Mouse (Mus musculus): ENCODE measurements around the gene Clybl. TPM values are rescaled to one million over a fixed set of nuclear protein-coding genes. Genes with fewer than 3 reads are reported as not detected.

Clybl gene
- polyA plus RNA-seq, 1 experiment from 2014 or later = 28.6 TPM

DNA sequence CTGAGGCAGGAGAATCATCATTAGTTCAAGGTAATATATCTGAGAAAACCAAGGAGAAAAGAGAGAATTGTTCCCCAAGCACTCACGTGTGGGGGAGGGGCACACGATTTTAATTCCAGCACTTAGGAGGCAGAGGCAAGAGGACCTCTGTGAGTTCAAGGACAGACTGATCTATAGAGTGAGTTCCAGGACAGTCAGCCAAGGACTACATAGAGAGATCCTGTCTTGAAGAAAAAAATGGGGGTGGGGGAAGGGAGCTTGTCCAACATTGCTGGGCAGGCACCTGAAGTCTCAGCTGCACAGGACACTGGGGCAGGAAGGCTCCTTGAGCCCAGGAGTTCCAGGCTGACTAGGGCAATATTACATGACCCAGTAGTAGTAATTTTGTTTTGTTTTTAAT is 233.3 kb downstream of the Clybl start:
- no peak for DNase-seq (ENCODE audit: low spot score)
- Histone ChIP-seq H3K36me3 (peaks cover 4% of the 10 kb centered on the region), H3K4me3 (no peak overlapping the region), H3K9me3 (peaks cover 3% of the 10 kb centered on the region; the same call in 1 of the 2 replicates), H3K27me3 (ENCODE audit: insufficient read depth, poor library complexity, severe bottlenecking) (peaks cover 48% of the 10 kb centered on the region), H3K4me1 (replicated peaks) (peaks cover 30% of the 10 kb centered on the region), H3K27ac (no peak overlapping the region)
- 88% methylated on average over 2 of the region's 2 CpGs for WGBS

DNA sequence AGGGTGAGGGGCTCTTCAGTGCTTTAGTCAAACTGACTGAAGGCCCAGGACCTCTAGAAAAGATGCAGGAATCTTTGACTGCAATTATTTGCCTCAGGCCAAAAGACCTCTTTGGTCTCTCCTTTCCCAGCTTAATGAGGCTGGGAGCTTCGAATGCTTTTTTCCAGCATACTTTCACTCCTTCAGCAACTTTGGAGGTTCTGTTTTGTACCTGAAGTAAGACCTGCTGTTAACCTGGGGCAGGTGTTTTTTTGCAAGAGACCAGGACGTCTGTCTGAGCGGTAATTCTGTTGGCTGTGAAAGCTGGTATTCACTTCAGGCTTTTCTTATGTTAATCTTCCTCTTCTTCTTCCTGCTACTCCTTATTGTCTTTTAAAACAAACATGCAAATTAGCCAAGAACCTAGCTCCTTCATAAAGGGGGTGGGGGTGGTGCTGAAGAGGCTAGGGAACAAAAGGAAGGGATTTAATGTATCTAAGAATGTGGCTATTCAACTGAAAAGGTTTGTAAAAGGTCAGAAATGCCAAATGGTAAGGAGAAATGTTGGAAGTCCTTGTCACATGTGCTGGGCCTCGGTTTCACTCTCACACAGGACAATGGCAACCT is 234.8 kb downstream of the Clybl start:
- Histone ChIP-seq H3K9me3 (peaks cover 3% of the 10 kb centered on the region; the same call in 1 of the 2 replicates), H3K27ac (peak overlapping the region; percentile 64), H3K27me3 (ENCODE audit: insufficient read depth, poor library complexity, severe bottlenecking) (peaks cover 42% of the 10 kb centered on the region), H3K4me3 (no peak overlapping the region), H3K36me3 (peaks cover 4% of the 10 kb centered on the region), H3K4me1 (replicated peaks) (peaks cover 35% of the 10 kb centered on the region)
- WGBS = 17% methylated on average over 4 of the region's 4 CpGs
- DNase-seq (ENCODE audit: low spot score) = no peak

DNA sequence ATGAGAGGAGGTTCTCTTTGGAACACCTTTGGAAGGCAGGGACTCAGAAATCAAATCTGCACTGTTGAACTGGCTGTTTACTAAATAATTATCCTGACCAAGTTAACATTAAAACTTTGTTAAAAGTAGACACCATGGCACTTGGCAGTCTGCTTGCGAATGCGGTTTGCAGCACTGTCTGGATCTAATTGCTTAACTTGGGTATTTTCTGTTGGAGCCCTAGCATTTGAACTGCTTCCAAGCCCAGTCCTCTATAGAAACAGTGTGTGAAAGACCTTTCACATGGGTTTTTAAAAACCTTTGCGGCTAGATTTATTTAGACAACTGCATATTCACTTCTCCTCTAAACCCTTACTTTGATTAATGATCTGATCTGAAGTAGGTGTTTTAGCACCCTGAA is 242.9 kb downstream of the Clybl start:
- H3K9me3 ChIP-seq = no peaks in the 10 kb centered on the region
- H3K4me1 ChIP-seq (replicated peaks) = peaks cover 51% of the 10 kb centered on the region
- H3K27me3 ChIP-seq (ENCODE audit: insufficient read depth, poor library complexity, severe bottlenecking) = peaks cover 23% of the 10 kb centered on the region
- H3K4me3 ChIP-seq = no peak overlapping the region
- DNase-seq (ENCODE audit: low spot score) = no peak
- no peak overlapping the region for H3K27ac ChIP-seq
- WGBS = 93% methylated on average over 3 of the region's 3 CpGs
- H3K36me3 ChIP-seq = no peaks in the 10 kb centered on the region

DNA sequence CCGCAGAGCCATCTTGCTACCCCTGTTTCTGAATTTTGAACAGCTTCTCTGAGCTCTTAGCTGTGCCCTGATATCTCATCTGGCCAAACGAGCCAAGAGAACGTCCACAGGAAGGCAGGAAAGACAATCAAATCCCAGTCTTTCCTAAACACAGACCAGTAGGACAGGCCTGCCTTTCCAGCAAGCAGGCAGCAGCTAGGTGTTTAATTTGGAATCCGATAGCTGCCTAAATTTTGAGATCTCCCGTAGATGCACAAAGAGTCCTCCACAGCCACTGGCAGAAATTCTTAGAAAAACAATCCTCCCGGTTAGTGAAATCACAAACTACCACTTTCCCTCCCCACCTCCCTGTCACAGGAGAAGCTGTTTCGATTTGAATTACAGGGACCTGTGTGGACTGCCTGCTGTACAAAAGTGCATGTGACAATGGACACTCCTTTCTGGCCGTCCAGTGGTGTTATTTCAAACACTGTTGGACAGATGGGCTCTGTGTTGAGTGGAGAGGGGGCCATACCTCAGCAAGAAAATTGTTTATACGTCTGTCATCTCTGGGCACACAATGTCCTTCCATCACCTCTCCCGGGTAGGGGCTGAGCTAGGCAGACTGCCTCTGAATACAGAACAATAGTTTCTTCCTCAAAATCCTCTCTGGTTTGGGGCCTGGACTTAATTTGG is 245.2 kb downstream of the Clybl start:
- H3K27ac ChIP-seq = peak overlapping the region; percentile 72
- 57% methylated on average over 10 of the region's 10 CpGs for WGBS
- no peak for DNase-seq (ENCODE audit: low spot score)
- peaks cover 46% of the 10 kb centered on the region for H3K4me1 ChIP-seq (replicated peaks)
- H3K4me3 ChIP-seq = no peak overlapping the region
- H3K9me3 ChIP-seq = no peaks in the 10 kb centered on the region
- H3K36me3 ChIP-seq = no peaks in the 10 kb centered on the region
- H3K27me3 ChIP-seq (ENCODE audit: insufficient read depth, poor library complexity, severe bottlenecking) = 0 out of 2 replicates have a peak, but pooled peaks cover 12% of the 10 kb centered on the region

- H3K36me3 ChIP-seq = no peaks in the 10 kb centered on the region
- no peaks in the 10 kb centered on the region for H3K9me3 ChIP-seq
- peaks cover 51% of the 10 kb centered on the region for H3K4me1 ChIP-seq (replicated peaks)
- H3K4me3 ChIP-seq = no peak overlapping the region
- peak overlapping the region; percentile 72 for H3K27ac ChIP-seq
- WGBS = 44% methylated on average over 8 of the region's 8 CpGs
- H3K27me3 ChIP-seq (ENCODE audit: insufficient read depth, poor library complexity, severe bottlenecking) = 0 out of 2 replicates have a peak, but pooled peaks cover 12% of the 10 kb centered on the region
- DNase-seq (ENCODE audit: low spot score) = no peak
These were observed 245.7 kb downstream of the Clybl start for GRCm38 (mm10) chr14:122427204-122427560.

GRCm38 (mm10) chr14:122427654-122428053 is 246.2 kb downstream of the Clybl start:
- Histone ChIP-seq H3K4me1 (replicated peaks) (peaks cover 56% of the 10 kb centered on the region), H3K27ac (no peak overlapping the region)

GRCm38 (mm10) chr14:122432558-122432957 is 251.1 kb downstream of the Clybl start:
- peaks cover 28% of the 10 kb centered on the region for H3K4me1 ChIP-seq (replicated peaks)
- H3K4me3 ChIP-seq = no peak overlapping the region
- no peaks in the 10 kb centered on the region for H3K9me3 ChIP-seq
- H3K36me3 ChIP-seq = no peaks in the 10 kb centered on the region
- H3K27me3 ChIP-seq (ENCODE audit: insufficient read depth, poor library complexity, severe bottlenecking) = 0 out of 2 replicates have a peak, but pooled peaks cover 4% of the 10 kb centered on the region
- 75% methylated on average over 3 of the region's 3 CpGs for WGBS
- no peak for DNase-seq (ENCODE audit: low spot score)
- H3K27ac ChIP-seq = no peak overlapping the region

More at GRCm38 (mm10) chr14:122427654-122428053, 246.2 kb downstream of the Clybl start:
- no peak for DNase-seq (ENCODE audit: low spot score)
- 0 out of 2 replicates have a peak, but pooled peaks cover 12% of the 10 kb centered on the region for H3K27me3 ChIP-seq (ENCODE audit: insufficient read depth, poor library complexity, severe bottlenecking)
- no peaks in the 10 kb centered on the region for H3K9me3 ChIP-seq
- WGBS = 70% methylated on average over 3 of the region's 3 CpGs
- H3K36me3 ChIP-seq = no peaks in the 10 kb centered on the region
- no peak overlapping the region for H3K4me3 ChIP-seq

DNA sequence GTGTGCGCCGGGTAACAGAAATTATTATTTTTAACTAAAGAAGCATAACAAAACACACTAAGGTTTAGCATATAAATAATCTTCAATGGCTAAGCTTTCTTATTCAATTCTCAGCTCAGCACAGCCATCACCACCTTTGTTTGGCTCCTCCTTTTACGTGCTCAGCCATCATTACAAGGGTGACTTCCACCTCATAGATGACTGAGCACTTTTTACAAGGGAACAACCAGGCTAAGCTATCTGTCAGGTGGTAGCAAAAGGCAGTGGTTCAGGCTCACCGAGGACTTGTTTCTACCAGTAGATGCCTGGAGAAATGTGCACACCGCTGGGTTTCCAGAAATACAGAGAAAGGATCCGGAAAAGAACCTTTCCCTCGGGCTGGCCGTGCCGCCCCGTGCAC is 252.5 kb downstream of the Clybl start:
- H3K4me3 ChIP-seq = no peak overlapping the region
- 93% methylated on average over 10 of the region's 10 CpGs for WGBS
- DNase-seq (ENCODE audit: low spot score) = no peak

DNA sequence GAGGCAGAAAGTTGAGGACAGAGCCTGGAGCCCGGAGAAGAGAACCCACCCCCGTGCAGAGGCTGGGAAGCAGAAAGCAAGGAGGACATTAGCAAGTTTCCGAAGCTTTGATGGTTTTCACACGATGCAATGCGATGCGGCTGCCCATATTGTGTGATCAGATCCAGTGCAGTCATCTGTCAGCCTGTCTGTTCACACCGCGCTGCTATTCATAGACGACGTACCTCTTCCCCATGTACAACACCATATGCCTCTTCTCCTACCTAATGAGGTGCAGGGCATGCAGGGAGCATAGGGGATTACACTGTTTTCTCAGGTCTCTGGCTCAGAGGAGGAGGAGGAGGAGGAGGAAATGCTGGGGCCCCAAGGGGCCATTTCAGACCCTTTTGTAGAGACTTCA is 255.3 kb downstream of the Clybl start:
- Histone ChIP-seq H3K27me3 (ENCODE audit: insufficient read depth, poor library complexity, severe bottlenecking) (peaks cover 4% of the 10 kb centered on the region; the same call in 1 of the 2 replicates), H3K27ac (no peak overlapping the region), H3K9me3 (no peaks in the 10 kb centered on the region), H3K4me1 (replicated peaks) (peaks cover 19% of the 10 kb centered on the region), H3K36me3 (no peaks in the 10 kb centered on the region), H3K4me3 (no peak overlapping the region)
- no peak for DNase-seq (ENCODE audit: low spot score)
- WGBS = 77% methylated on average over 10 of the region's 10 CpGs

More for the DNA sequence above, 252.5 kb downstream of the Clybl start:
- Histone ChIP-seq H3K9me3 (no peaks in the 10 kb centered on the region), H3K27me3 (ENCODE audit: insufficient read depth, poor library complexity, severe bottlenecking) (0 out of 2 replicates have a peak, but pooled peaks cover 4% of the 10 kb centered on the region), H3K36me3 (no peaks in the 10 kb centered on the region), H3K4me1 (replicated peaks) (peaks cover 23% of the 10 kb centered on the region), H3K27ac (0 out of 2 replicates have a peak overlapping the region, but pooled peaks have one; percentile 3)

GRCm38 (mm10) chr14:122449601-122450495 is 268.3 kb downstream of the Clybl start:
- Histone ChIP-seq H3K27me3 (ENCODE audit: insufficient read depth, poor library complexity, severe bottlenecking) (peaks cover 87% of the 10 kb centered on the region), H3K4me1 (replicated peaks) (peaks cover 56% of the 10 kb centered on the region)
- DNase-seq (ENCODE audit: low spot score) = no peak

GRCm38 (mm10) chr14:122450496-122451382 is 269.2 kb downstream of the Clybl start, which contains the start of gene Gm5089:
TSS of gene Gm5089 (minus strand) at chr14:122451115.
- Histone ChIP-seq H3K36me3 (no peaks in the 10 kb centered on the region), H3K9me3 (no peaks in the 10 kb centered on the region), H3K27ac (peak within 1 kb of the TSS; percentile 97), H3K27me3 (ENCODE audit: insufficient read depth, poor library complexity, severe bottlenecking) (peaks cover 91% of the 10 kb centered on the region), H3K4me3 (peak within 1 kb of the TSS; percentile 60), H3K4me1 (replicated peaks) (peaks cover 64% of the 10 kb centered on the region)
- WGBS = under 1% methylated on average over 59 of the region's 59 CpGs
- peak; percentile 72 for DNase-seq (ENCODE audit: low spot score)

More at GRCm38 (mm10) chr14:122449601-122450495, 268.3 kb downstream of the Clybl start:
- peak overlapping the region; percentile 97 for H3K27ac ChIP-seq
- H3K4me3 ChIP-seq = peak overlapping the region; percentile 60
- H3K36me3 ChIP-seq = no peaks in the 10 kb centered on the region
- no peaks in the 10 kb centered on the region for H3K9me3 ChIP-seq
- 3% methylated on average over 29 of the region's 29 CpGs for WGBS

Measured in hindbrain, embryonic 10.5 days (tissue).